Mouse (Mus musculus) T-helper 17 cell (primary cell): ENCODE results near the gene Alyref2.

Source experiments
- in situ Hi-C, 2 experiments: fragments of 300-600 bp; cut with MboI, MseI; formaldehyde crosslinking; loops; 1 replicate in 1 of 2; 2 replicates in 1 of 2; pipeline ENCODE4 v1.15.1; 2025; ENCODE audit warnings: high pct_unique_total_duplicates in 2 of 2

Gene Alyref2

GRCm38 (mm10) chr1:171501016-171501610, 2.2 kb upstream of the Alyref2 start:
- in situ Hi-C loops, result loop anchor here in 1 of 2 experiments (5.0 kb wide), 1 partner anchor 56 kb away; the partner anchor contains the start of gene Cd244a

- in situ Hi-C loops, result loop anchor here in 1 of 2 experiments (5.0 kb wide), 1 partner anchor 56 kb away; the partner anchor contains the start of gene Cd244a
These were observed 1.6 kb upstream of the Alyref2 start for GRCm38 (mm10) chr1:171501636-171502080.

GRCm38 (mm10) chr1:171502388-171503249, 659 bp upstream of the Alyref2 start:
- in situ Hi-C loops, result loop anchor here in 1 of 2 experiments (5.0 kb wide), 1 partner anchor 55 kb away; the partner anchor contains the start of gene Cd244a

- in situ Hi-C loops, result loop anchor here in 1 of 2 experiments (5.0 kb wide), 1 partner anchor 54 kb away; the partner anchor contains the start of gene Cd244a
These were observed 464 bp downstream of the Alyref2 start for GRCm38 (mm10) chr1:171503592-171504291.

- in situ Hi-C loops, result loop anchor here in 1 of 2 experiments (5.0 kb wide), 1 partner anchor 53 kb away; the partner anchor contains the start of gene Cd244a
These were observed 1.3 kb downstream of the Alyref2 start for GRCm38 (mm10) chr1:171504586-171504985.

- in situ Hi-C loops, result no loop called here
These were observed 10.0 kb downstream of the Alyref2 start for GRCm38 (mm10) chr1:171513234-171513633.

GRCm38 (mm10) chr1:171513760-171514159, 10.5 kb downstream of the Alyref2 start:
- in situ Hi-C loops, result no loop called here

- in situ Hi-C loops, result no loop called here
These were observed 11.8 kb downstream of the Alyref2 start for GRCm38 (mm10) chr1:171515039-171515438.

- in situ Hi-C loops, result no loop called here
These were observed 12.3 kb downstream of the Alyref2 start for GRCm38 (mm10) chr1:171515557-171515956.

- in situ Hi-C loops, result no loop called here
These were observed 28.1 kb downstream of the Alyref2 start for GRCm38 (mm10) chr1:171531367-171531766.

GRCm38 (mm10) chr1:171532830-171533229, 29.6 kb downstream of the Alyref2 start:
- in situ Hi-C loops, result no loop called here

GRCm38 (mm10) chr1:171534557-171534956, 31.3 kb downstream of the Alyref2 start:
- in situ Hi-C loops, result no loop called here

GRCm38 (mm10) chr1:171535194-171535593, 31.9 kb downstream of the Alyref2 start, which contains the start of gene Itln1:
Itln1 (minus strand) TSS chr1:171535294.
- in situ Hi-C loops, result no loop called here

- in situ Hi-C loops, result loop anchor here (5.0 to 10.0 kb wide), 2 partner anchors 78 to 324 kb away; no protein-coding TSS in a partner anchor
These were observed 37.4 kb downstream of the Alyref2 start for GRCm38 (mm10) chr1:171540694-171541093.

GRCm38 (mm10) chr1:171551326-171551725, 48.0 kb downstream of the Alyref2 start:
- in situ Hi-C loops, result no loop called here

GRCm38 (mm10) chr1:171552230-171552629, 49.0 kb downstream of the Alyref2 start:
- in situ Hi-C loops, result no loop called here

- in situ Hi-C loops, result no loop called here
These were observed 50.4 kb downstream of the Alyref2 start for GRCm38 (mm10) chr1:171553359-171554341.
